Mouse (Mus musculus): ENCODE measurements around the gene Marcks.
"Not testable (repeated sequence)": the region's sequence is repeated elsewhere in the genome, so short reads cannot be mapped to it uniquely, and the experiment has no call there.

Marcks gene

GRCm38 (mm10) chr10:37135951-37136751, 2.6 kb downstream of the Marcks start:
- peak; percentile 62 for DNase-seq (ENCODE audit: low spot score)

GRCm38 (mm10) chr10:37133876-37134708, 4.6 kb downstream of the Marcks start:
- no peak for DNase-seq (ENCODE audit: low spot score)

GRCm38 (mm10) chr10:37132671-37133070, 6.0 kb downstream of the Marcks start:
- no peak for DNase-seq (ENCODE audit: low spot score)

GRCm38 (mm10) chr10:37129652-37130051, 9.1 kb downstream of the Marcks start:
- DNase-seq (ENCODE audit: low spot score) = no peak

GRCm38 (mm10) chr10:37115329-37115728, 23.4 kb downstream of the Marcks start:
- DNase-seq (ENCODE audit: low spot score) = no peak

- DNase-seq (ENCODE audit: low spot score) = no peak
These were observed 25.9 kb downstream of the Marcks start for GRCm38 (mm10) chr10:37112812-37113211.

GRCm38 (mm10) chr10:37112362-37112761, 26.4 kb downstream of the Marcks start:
- no peak for DNase-seq (ENCODE audit: low spot score)

GRCm38 (mm10) chr10:37111432-37111831, 27.3 kb downstream of the Marcks start:
- no peak for DNase-seq (ENCODE audit: low spot score)

GRCm38 (mm10) chr10:37106871-37107627, 31.7 kb downstream of the Marcks start:
- DNase-seq (ENCODE audit: low spot score) = no peak

- no peak for DNase-seq (ENCODE audit: low spot score)
These were observed 32.4 kb downstream of the Marcks start for GRCm38 (mm10) chr10:37106303-37106702.

GRCm38 (mm10) chr10:37102227-37103080, 36.3 kb downstream of the Marcks start:
- DNase-seq (ENCODE audit: low spot score) = no peak

- no peak for DNase-seq (ENCODE audit: low spot score)
These were observed 37.0 kb downstream of the Marcks start for GRCm38 (mm10) chr10:37101733-37102132.

GRCm38 (mm10) chr10:37096529-37096928, 42.2 kb downstream of the Marcks start:
- DNase-seq (ENCODE audit: low spot score) = no peak

- DNase-seq (ENCODE audit: low spot score) = no peak
These were observed 42.9 kb downstream of the Marcks start for GRCm38 (mm10) chr10:37095803-37096202.

GRCm38 (mm10) chr10:37093306-37093705, 45.4 kb downstream of the Marcks start:
- DNase-seq (ENCODE audit: low spot score) = no peak

GRCm38 (mm10) chr10:37090411-37090810, 48.3 kb downstream of the Marcks start:
- DNase-seq (ENCODE audit: low spot score) = no peak

GRCm38 (mm10) chr10:37084071-37084470, 54.6 kb downstream of the Marcks start:
- DNase-seq (ENCODE audit: low spot score) = not testable (repeated sequence)

Measured in yolk sac, embryonic 10.5 days (tissue).